Mouse (Mus musculus) cerebellum, adult 2 months (tissue): Measurements from ENCODE around the gene Dpp8.

Experiments used
- CTCF ChIP-seq: fragments of 200-500 bp; IDR thresholded peaks from 2 replicates; pipeline ENCODE4 v1.5.1; 2011; ENCODE audit warnings: low read depth, mild to moderate bottlenecking, control low read depth, low read length, moderate library complexity, borderline replicate concordance; ENCODE audit not compliant: insufficient read depth
- POLR2A ChIP-seq: fragments of 200-500 bp; IDR thresholded peaks from 2 replicates; pipeline ENCODE4 v1.6.1; 2011; ENCODE audit warnings: low read length, control low read depth, borderline replicate concordance; ENCODE audit not compliant: insufficient read depth

- TF ChIP-seq CTCF = no peak
- no peak for TF ChIP-seq POLR2A
These were observed 90.3 kb downstream of the Dpp8 start for GRCm38 (mm10) chr9:65122545-65122944.
